Mouse (Mus musculus) embryonic facial prominence, embryonic 14.5 days (tissue): ENCODE measurements around the gene BC030867. TPM values are rescaled to one million over a fixed set of nuclear protein-coding genes. Genes with fewer than 3 reads are reported as not detected.
A peak's percentile ranks its signal among the peaks of the same experiment; 100 is the strongest.

Experiments used
- ATAC-seq: fragments of 200-750 bp; cut with Nextera tagmentation; 2 replicates; pipeline ENCODE4 v1.8.0; 2017; ENCODE audit warnings: low read depth, moderate number of reproducible peaks, moderate TSS enrichment
- DNase-seq: peaks from one replicate; pipeline ENCODE4 v3.0.0-alpha.2; 2015; ENCODE audit warnings: low spot score
- H3K27ac ChIP-seq: fragments of 300-500 bp; sonication (generic); replicated peaks from 2 replicates; pipeline ENCODE4 v1.5.1; 2014; ENCODE audit warnings: low read depth, mild to moderate bottlenecking, low read length, moderate library complexity
- H3K27me3 ChIP-seq: fragments of 300-500 bp; sonication (generic); replicated peaks from 2 replicates; pipeline ENCODE4 v1.6.1; 2014; ENCODE audit warnings: low read length; ENCODE audit not compliant: control insufficient read depth, insufficient read depth
- H3K36me3 ChIP-seq: fragments of 300-500 bp; sonication (generic); 2 replicates; pipeline ENCODE4 v1.6.1; 2014; ENCODE audit warnings: low read length, mixed read lengths; ENCODE audit not compliant: control insufficient read depth, insufficient read depth
- H3K4me1 ChIP-seq: fragments of 300-500 bp; sonication (generic); 2 replicates; pipeline ENCODE4 v1.6.1; 2014; ENCODE audit warnings: antibody characterized with exemption, low read length; ENCODE audit not compliant: control insufficient read depth, insufficient read depth
- H3K4me2 ChIP-seq: fragments of 300-500 bp; sonication (generic); 2 replicates; pipeline ENCODE4 v1.6.1; 2014; ENCODE audit warnings: low read depth, mild to moderate bottlenecking, low read length, moderate library complexity, mixed read lengths
- H3K4me3 ChIP-seq: fragments of 300-500 bp; sonication (generic); 2 replicates; pipeline ENCODE4 v1.5.1; 2014; ENCODE audit warnings: low read depth, mild to moderate bottlenecking, low read length
- H3K9ac ChIP-seq: fragments of 300-500 bp; sonication (generic); 2 replicates; pipeline ENCODE4 v1.6.1; 2014; ENCODE audit warnings: low read depth, mild to moderate bottlenecking, low read length, moderate library complexity, mixed read lengths
- H3K9me3 ChIP-seq: fragments of 300-500 bp; sonication (generic); 2 replicates; pipeline ENCODE4 v1.6.1; 2016; ENCODE audit warnings: low read length; ENCODE audit not compliant: control insufficient read depth
- WGBS: fragments of 180-500 bp; shearing (Covaris S2); extraction: QIAGEN DNeasy Blood & Tissue Kit; methylation state at CpG from one replicate; pipeline ENCODE4 v1.1.7; 2014; 5-methylcytosine and 5-hydroxymethylcytosine counted together
- polyA plus RNA-seq: library from polyadenylated mRNA; unstranded; fragments of >200 nt; fragmentation: Nextera tagmentation; extraction: Ambion mirVana; gene quantifications from 2 replicates; pipeline ENCODE4 v1.2.1, GENCODE M21; 2014

BC030867 gene
- polyA plus RNA-seq, 1 experiment from 2014 or later: 11.7 TPM

DNA sequence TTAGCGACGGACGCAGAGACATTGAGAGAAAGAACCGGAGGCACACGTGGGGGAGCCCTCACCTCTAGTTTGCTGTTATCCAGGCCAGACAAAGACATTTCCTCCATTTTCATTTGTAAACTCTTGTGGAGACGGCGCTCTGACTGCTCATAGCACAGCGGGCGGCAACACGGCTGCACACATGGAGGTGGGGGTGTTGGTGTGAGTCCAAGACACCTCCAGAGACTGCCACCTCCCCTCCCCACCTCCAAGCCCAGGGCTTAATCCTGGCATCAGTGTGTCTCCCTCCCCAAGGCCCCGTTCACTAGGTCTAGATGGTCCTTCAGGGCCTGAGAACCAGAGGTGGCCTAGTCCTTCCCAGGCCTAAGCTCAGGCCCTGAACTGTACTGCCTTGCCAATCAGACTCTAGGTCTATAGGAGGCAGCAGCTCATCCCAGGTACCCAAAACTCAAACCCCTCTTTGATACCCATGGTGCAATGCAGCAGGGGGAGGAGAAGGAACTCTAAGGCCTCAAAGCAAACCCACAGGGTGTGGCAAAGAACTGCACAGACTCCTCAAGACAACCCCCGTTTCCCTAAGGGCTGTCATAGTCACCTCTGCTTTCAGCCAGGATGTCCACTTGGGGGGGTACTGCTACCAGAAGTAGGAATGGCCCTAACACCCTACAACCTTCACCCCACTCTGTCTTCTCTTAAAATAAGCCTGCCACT is 46.4 kb downstream of the BC030867 start:
- Histone ChIP-seq H3K36me3 (peaks cover 44% of the 10 kb centered on the region), H3K4me1 (peaks cover 12% of the 10 kb centered on the region; the same call in 1 of the 2 replicates)
- peak; percentile 74 for DNase-seq

DNA sequence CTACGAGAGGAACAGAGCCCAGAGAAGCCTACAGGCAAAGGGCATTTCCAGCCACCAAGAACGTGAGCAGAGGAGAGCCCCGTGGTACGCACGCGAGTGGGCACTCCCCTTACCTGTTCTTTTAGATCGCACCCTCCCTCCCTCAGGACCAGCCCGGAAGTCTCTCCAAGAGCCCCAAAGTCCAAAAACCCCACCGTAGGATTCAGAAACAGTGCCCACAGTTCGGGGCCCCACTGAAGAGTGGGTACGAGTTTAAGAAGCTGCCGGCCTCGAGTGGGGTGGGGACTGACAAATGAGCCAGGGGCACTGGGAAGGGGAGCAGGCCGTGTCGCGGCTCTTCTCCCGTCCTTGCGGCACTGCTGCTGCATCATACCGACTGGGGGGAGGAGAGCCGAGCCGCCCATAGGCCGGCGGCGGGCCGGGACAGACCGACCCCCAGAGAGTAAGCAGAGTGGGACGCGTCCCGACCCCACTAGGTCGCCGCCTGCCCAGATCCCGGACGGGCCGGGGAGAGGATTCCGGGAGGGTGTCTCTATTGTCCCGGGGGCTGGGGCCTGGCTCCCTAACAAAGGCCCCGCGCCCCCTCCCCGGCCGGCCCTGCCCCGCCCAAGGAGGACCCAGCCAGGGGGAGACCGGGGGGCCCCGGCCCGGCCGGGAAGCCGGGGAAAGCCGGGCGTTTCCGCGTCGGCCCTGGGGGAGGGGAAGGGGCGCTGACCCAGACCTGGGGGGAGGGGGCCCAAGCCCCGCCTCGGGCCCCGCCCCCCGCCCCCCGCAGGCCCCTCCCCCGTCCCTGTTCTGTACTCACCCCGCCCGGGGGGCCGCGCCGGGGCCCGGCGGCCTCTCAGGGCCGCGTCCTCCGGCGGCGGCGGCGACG is 47.2 kb downstream of the BC030867 start:
- H3K27me3 ChIP-seq: no peaks in the 10 kb centered on the region
- peak overlapping the region; percentile 96 for H3K9ac ChIP-seq
- under 1% methylated on average over 17 of the region's 73 CpGs for WGBS
- peak overlapping the region; percentile 85 for H3K4me2 ChIP-seq
- no peaks in the 10 kb centered on the region for H3K9me3 ChIP-seq
- peak overlapping the region; percentile 81 for H3K4me3 ChIP-seq
- ATAC-seq (peak; percentile 3; the same call in 1 of the 2 replicates), DNase-seq (peak; percentile 84)
- peak overlapping the region; percentile 99 for H3K27ac ChIP-seq
- H3K4me1 ChIP-seq: peaks cover 12% of the 10 kb centered on the region; the same call in 1 of the 2 replicates
- peaks cover 37% of the 10 kb centered on the region for H3K36me3 ChIP-seq

More for the DNA sequence above, 46.4 kb downstream of the BC030867 start:
- Histone ChIP-seq H3K9me3 (no peaks in the 10 kb centered on the region), H3K27me3 (no peaks in the 10 kb centered on the region), H3K27ac (peak overlapping the region; percentile 99), H3K9ac (peak overlapping the region; percentile 96), H3K4me2 (peak overlapping the region; percentile 85), H3K4me3 (peak overlapping the region; percentile 81)
- ATAC-seq: no peak
- WGBS: 64% methylated on average over 12 of the region's 12 CpGs

DNA sequence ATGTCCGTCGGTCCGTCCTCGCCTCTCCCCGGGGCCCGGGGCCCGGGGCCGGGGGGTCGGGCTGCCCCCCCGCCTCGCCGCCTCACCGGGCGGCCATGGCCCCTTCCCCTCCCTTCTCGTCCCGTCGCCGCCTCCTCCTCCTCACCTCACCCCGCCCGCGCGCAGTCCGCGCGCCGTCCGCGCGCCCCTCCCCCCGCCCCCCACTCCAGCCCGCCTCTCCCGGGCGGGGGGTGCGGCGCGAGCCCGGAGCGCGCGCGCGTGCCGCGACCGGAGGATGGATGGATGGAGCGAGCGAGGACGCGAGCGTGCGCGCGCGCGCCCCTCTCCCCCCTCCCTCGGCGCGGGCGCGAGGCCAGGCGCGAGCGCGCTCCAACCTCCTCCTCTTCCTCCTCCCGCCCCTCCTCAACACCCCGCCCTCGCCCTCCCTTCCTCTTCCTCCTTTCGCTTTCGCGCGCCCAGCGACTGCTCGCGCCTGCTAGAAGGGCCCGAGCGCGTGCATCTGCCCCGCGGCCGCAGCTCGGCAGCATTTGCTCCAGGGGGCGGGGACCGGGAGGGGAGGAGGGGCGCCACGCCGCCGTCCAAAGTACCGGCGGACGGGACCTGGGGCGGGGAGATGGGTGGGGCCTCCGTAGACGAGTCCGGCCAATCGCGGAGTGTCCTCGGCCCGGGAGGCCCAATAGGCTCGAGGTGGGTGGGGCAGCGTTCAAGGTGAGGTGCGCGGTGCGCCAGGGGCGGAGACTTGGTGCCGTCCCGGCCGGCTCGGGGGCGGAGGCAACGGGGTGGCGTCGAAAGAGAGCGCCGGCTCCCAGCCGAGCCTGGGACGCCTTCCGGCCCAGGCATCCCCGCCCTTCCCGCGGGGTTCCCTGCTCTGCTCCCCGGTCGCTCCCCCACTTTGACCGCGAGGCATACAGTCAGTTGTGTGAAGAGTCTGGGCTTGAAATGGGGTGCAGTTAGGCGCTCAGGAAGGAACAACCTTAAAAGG is 48.1 kb downstream of the BC030867 start, which contains the start of gene Atxn7l3:
TSS of gene Atxn7l3 (minus strand) at position 141 of the 982 bp plus-strand sequence.
- peaks cover 12% of the 10 kb centered on the region; the same call in 1 of the 2 replicates for H3K4me1 ChIP-seq
- WGBS: 0% methylated on average over 28 of the region's 125 CpGs
- H3K9ac ChIP-seq: peak within 1 kb of the TSS; percentile 96
- H3K4me3 ChIP-seq: peak within 1 kb of the TSS; percentile 81
- H3K27me3 ChIP-seq: no peaks in the 10 kb centered on the region
- peak; percentile 95 for ATAC-seq
- no peaks in the 10 kb centered on the region for H3K9me3 ChIP-seq
- peaks cover 27% of the 10 kb centered on the region for H3K36me3 ChIP-seq
- peak within 1 kb of the TSS; percentile 99 for H3K27ac ChIP-seq
- DNase-seq: peak; percentile 100
- peak within 1 kb of the TSS; percentile 85 for H3K4me2 ChIP-seq

DNA sequence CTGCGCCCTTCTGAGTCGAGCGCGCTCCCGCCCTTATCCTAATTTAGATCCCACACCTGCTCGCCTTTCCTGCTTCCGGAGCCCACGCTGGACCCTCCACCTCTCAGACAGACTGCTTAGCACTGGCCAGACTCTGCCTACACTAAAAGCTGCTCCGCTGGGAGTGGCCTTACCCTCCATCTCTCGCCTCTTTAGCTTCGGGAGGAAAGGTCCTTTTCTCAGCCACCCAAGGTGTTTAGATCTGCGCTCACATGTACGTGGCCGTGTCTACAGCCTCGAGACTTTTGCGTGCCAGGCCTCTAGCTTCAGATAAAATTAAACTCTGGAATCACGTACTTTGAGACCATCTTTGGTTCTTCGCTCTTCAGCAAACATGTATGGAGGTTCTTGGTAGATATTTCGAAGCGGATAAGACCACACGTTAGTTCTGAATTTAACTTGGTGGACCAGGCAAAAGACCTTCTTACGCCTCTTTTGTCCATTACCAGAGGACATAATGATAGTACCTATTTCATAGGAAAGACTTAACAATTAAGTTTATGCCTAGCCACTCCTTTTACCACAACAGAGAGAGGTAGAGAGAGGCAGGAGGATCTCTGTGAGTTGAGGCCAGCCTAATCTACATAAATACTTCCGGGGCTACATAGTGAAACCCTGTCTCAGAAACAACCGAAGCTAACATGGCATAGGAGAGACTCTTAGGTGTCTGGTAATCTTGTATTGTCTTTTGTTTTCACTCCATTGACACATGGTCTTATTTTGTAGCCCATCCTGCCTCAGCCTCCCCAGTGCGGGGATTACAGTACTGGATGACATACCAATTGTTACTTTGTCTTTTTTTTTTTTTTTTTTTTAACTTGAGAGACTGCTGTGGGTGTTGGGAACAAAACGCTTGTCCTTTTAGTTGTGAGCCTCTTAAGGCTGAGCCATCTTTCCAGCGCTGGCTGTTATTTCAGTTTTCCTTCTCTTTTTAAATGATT is 49.2 kb downstream of the BC030867 start:
- WGBS: 31% methylated on average over 23 of the region's 27 CpGs
- Histone ChIP-seq H3K27ac (peak overlapping the region; percentile 99), H3K9ac (peak overlapping the region; percentile 77), H3K9me3 (no peaks in the 10 kb centered on the region), H3K4me2 (peak overlapping the region; percentile 85), H3K27me3 (no peaks in the 10 kb centered on the region), H3K36me3 (peaks cover 16% of the 10 kb centered on the region), H3K4me1 (peaks cover 12% of the 10 kb centered on the region; the same call in 1 of the 2 replicates), H3K4me3 (peak overlapping the region; percentile 81)
- ATAC-seq: peak; percentile 5
- no peak for DNase-seq

DNA sequence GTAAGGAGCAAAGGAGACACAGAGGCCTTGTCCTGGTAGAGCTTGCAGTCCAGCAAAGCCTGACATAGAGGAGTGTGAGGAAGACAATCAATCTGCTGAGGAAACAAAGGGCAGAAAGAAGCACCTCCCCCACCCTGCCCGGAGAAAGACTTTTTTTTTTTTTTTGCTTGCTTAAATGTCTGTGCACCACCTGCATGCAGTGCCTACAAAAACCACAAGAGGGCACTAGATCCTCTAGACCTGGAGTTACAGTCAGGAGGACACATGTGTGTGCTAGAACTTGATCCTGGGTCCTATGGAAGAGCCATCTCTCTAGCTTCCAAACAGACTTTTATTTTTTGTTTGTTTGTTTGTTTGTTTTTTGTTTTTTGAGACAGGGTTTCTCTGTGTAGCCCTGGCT is 51.2 kb downstream of the BC030867 start:
- Histone ChIP-seq H3K9me3 (no peaks in the 10 kb centered on the region), H3K36me3 (no peaks in the 10 kb centered on the region), H3K9ac (no peak overlapping the region), H3K4me1 (peaks cover 4% of the 10 kb centered on the region; the same call in 1 of the 2 replicates), H3K4me3 (no peak overlapping the region), H3K27me3 (no peaks in the 10 kb centered on the region), H3K4me2 (no peak overlapping the region), H3K27ac (no peak overlapping the region)
- no peak for ATAC-seq
- peak; percentile 26 for DNase-seq
- WGBS: 33% methylated on average over 1 of the region's 1 CpGs

DNA sequence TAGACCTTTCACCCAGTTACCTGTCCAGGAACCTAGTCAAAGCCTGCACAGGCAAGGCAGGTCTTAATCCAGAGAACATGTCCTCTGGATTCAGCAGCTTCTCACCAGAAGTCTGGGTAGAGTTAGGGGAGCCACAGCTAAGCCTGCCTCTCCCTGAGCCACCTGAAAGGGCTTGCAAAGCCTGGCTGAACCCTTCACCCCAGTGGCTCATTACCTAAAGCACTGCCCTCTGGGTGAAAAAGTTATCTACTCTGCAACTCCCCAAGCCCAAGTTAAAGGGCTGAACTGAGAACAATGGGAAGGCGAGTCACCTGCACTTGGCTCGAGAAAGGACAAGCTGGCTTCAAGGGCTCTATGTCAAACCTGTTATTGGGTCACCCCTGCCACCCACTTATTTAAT is 55.5 kb downstream of the BC030867 start:
- DNase-seq: no peak

DNA sequence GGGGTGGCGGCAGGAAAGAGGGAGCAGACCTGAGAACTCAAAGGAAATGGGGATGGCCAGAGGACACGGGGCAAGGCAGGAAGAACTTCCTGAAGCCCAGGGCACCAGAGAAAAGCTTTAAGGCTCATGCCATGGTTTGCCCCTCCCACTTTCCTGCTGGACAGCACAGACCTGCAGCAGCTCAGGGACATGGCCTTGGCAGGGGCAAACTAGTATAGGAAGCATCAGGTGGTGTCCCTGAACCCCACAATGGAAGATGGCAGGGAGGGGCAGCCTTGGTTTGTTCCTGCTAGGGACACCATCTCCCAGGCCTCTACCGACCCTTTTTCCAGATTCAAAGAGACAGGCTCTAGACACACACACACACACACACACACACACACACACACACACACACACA is 56.7 kb downstream of the BC030867 start:
- Histone ChIP-seq H3K36me3 (peaks cover 36% of the 10 kb centered on the region), H3K27me3 (no peaks in the 10 kb centered on the region), H3K4me2 (no peak overlapping the region), H3K9ac (no peak overlapping the region), H3K4me1 (no peaks in the 10 kb centered on the region), H3K9me3 (no peaks in the 10 kb centered on the region), H3K4me3 (no peak overlapping the region), H3K27ac (no peak overlapping the region)
- 46% methylated on average over 2 of the region's 3 CpGs for WGBS
- DNase-seq (no peak), ATAC-seq (no peak)

More for the DNA sequence above, 55.5 kb downstream of the BC030867 start:
- H3K36me3 ChIP-seq: peaks cover 24% of the 10 kb centered on the region
- 50% methylated on average over 2 of the region's 2 CpGs for whole genome bisulfite sequencing
- ATAC-seq: no peak
- no peak overlapping the region for H3K9ac ChIP-seq
- no peak overlapping the region for H3K27ac ChIP-seq
- H3K4me3 ChIP-seq: no peak overlapping the region
- no peak overlapping the region for H3K4me2 ChIP-seq
- no peaks in the 10 kb centered on the region for H3K9me3 ChIP-seq
- H3K4me1 ChIP-seq: no peaks in the 10 kb centered on the region
- H3K27me3 ChIP-seq: no peaks in the 10 kb centered on the region
